In the genomic region with DNA sequence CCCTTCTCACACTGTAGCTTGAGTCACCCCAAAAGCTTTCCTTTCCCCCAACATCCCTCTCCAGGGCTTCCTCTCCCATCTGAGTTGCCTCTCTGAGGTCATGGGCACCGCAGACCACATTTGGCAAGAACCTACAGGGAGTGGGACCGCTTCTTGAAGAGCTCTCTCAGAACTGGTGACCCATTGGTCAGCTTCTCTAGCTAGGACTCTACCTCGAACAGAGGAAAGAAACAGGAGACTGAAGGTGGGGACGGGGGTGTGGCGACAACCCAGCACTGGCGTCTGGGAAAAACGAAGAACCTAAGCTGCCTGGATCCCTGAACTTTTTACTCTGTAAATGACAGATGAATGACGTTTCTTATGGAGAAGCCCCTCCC, we compare ENCODE assay signal across 8 mouse cellular contexts. TPM values are rescaled to one million over a fixed set of nuclear protein-coding genes. Genes with fewer than 3 reads are reported as not detected.
A peak's percentile ranks its signal among the peaks of the same experiment; 100 is the strongest.
DNase-seq lines count a peak whose midpoint lies in the region; ATAC-seq and TF ChIP-seq lines count a peak whose summit lies in the region.

No protein-coding gene starts in this region.

- H3K4me1 ChIP-seq in embryonic facial prominence, embryonic 12.5 days, result peaks cover 16% of the 10 kb centered on the region
- peaks cover 18% of the 10 kb centered on the region for H3K4me1 ChIP-seq in limb, embryonic 10.5 days
- peaks cover 16% of the 10 kb centered on the region for H3K4me1 ChIP-seq in neural tube, embryonic 13.5 days (replicated peaks)

- intact Hi-C loops in left cerebral cortex, postnatal 10 days (cut with DNase I), result no loop called here

- no peak for TF ChIP-seq CTCF in layer of hippocampus, adult 2 months (conservative IDR thresholded peaks at IDR 0.05)

- peak overlapping the region; percentile 56 for H3K4me2 ChIP-seq in embryonic facial prominence, embryonic 12.5 days (replicated peaks)
- H3K4me2 ChIP-seq in neural tube, embryonic 13.5 days, result peak overlapping the region; percentile 53

- ATAC-seq in embryonic facial prominence, embryonic 12.5 days (ENCODE audit: insufficient number of reproducible peaks, insufficient read depth, low FRiP score, low TSS enrichment), result no peak
- ATAC-seq in neural tube, embryonic 13.5 days (ENCODE audit: low read depth), result no peak

- H3K27me3 ChIP-seq in embryonic facial prominence, embryonic 12.5 days, result no peaks in the 10 kb centered on the region
- peaks cover 3% of the 10 kb centered on the region for H3K27me3 ChIP-seq in limb, embryonic 10.5 days (ENCODE audit: low read depth, poor library complexity, severe bottlenecking)
- H3K27me3 ChIP-seq in neural tube, embryonic 13.5 days, result no peaks in the 10 kb centered on the region

- H3K9ac ChIP-seq in embryonic facial prominence, embryonic 12.5 days, result no peak overlapping the region
- 0 out of 2 replicates have a peak overlapping the region, but pooled peaks have one; percentile 53 for H3K9ac ChIP-seq in neural tube, embryonic 13.5 days

- no peaks in the 10 kb centered on the region for H3K36me3 ChIP-seq in embryonic facial prominence, embryonic 12.5 days
- no peaks in the 10 kb centered on the region for H3K36me3 ChIP-seq in limb, embryonic 10.5 days
- H3K36me3 ChIP-seq in neural tube, embryonic 13.5 days, result no peaks in the 10 kb centered on the region

- H3K9me3 ChIP-seq in embryonic facial prominence, embryonic 12.5 days, result no peaks in the 10 kb centered on the region
- H3K9me3 ChIP-seq in limb, embryonic 10.5 days (replicated peaks), result no peaks in the 10 kb centered on the region
- H3K9me3 ChIP-seq in neural tube, embryonic 13.5 days, result no peaks in the 10 kb centered on the region

- H3K27ac ChIP-seq in layer of hippocampus, adult 2 months, result peak overlapping the region; percentile 93
- H3K27ac ChIP-seq in embryonic facial prominence, embryonic 12.5 days, result peak overlapping the region; percentile 41; the same call in 1 of the 2 replicates
- no peak overlapping the region for H3K27ac ChIP-seq in limb, embryonic 10.5 days
- H3K27ac ChIP-seq in neural tube, embryonic 13.5 days (replicated peaks), result no peak overlapping the region

- H3K4me3 ChIP-seq in layer of hippocampus, adult 2 months, result no peak overlapping the region
- H3K4me3 ChIP-seq in embryonic facial prominence, embryonic 12.5 days, result no peak overlapping the region
- H3K4me3 ChIP-seq in limb, embryonic 10.5 days, result peak overlapping the region; percentile 44; the same call in 1 of the 2 replicates
- no peak overlapping the region for H3K4me3 ChIP-seq in neural tube, embryonic 13.5 days

- 7% methylated on average over 8 of the region's 8 CpGs for WGBS in embryonic facial prominence, embryonic 12.5 days
- WGBS in limb, embryonic 10.5 days, result 9% methylated on average over 8 of the region's 8 CpGs
- 20% methylated on average over 8 of the region's 8 CpGs for WGBS in neural tube, embryonic 13.5 days

- DNase-seq in layer of hippocampus, adult 2 months (ENCODE audit: low spot score in 2 of 2), result no peak
- no peak for DNase-seq in layer of hippocampus, adult 11-12 months (ENCODE audit: low spot score)
- DNase-seq in limb, embryonic 10.5 days (ENCODE audit: low spot score), result no peak
- DNase-seq in spleen, postnatal 4 days (ENCODE audit: low spot score in 2 of 2), result no peak
- DNase-seq in T-cell, adult 2 months (ENCODE audit: low spot score), result no peak
- DNase-seq in left cerebral cortex, postnatal 10 days (ENCODE audit: extremely low spot score in 1 of 2, low spot score in 2 of 2), result no peak

RNA-seq across cellular contexts. Expression of a gene that starts 51.8 kb away (rescaled TPM):
- 10 to 100 TPM; 34.2 to 37.6 TPM for total RNA-seq in layer of hippocampus, adult 2 months (2021)
- polyA plus RNA-seq in embryonic facial prominence, embryonic 12.5 days (2016; fragmentation: Nextera tagmentation; extraction: Ambion mirVana), result 104 and 110 TPM in 2 replicates
- polyA plus RNA-seq in limb, embryonic 10.5 days (2016; fragmentation: Nextera tagmentation; extraction: Ambion mirVana), result 132 and 141 TPM in 2 replicates
- 115 and 116 TPM in 2 replicates for polyA plus RNA-seq in neural tube, embryonic 13.5 days (2015; fragmentation: Nextera tagmentation; extraction: Ambion mirVana)
- 10 to 100 TPM; 40.9 to 41.6 TPM for total RNA-seq in left cerebral cortex, postnatal 10 days (2021)

RNA-seq across cellular contexts. Expression of a gene that starts 58.2 kb away (rescaled TPM):
- 10 to 100 TPM; 39.2 to 42.1 TPM for total RNA-seq in layer of hippocampus, adult 2 months (2021)
- polyA plus RNA-seq in embryonic facial prominence, embryonic 12.5 days (2016; fragmentation: Nextera tagmentation; extraction: Ambion mirVana), result 1.8 and 2.1 TPM in 2 replicates
- 0.69 and 0.78 TPM in 2 replicates for polyA plus RNA-seq in limb, embryonic 10.5 days (2016; fragmentation: Nextera tagmentation; extraction: Ambion mirVana)
- polyA plus RNA-seq in neural tube, embryonic 13.5 days (2015; fragmentation: Nextera tagmentation; extraction: Ambion mirVana), result 0.33 and 0.46 TPM in 2 replicates
- total RNA-seq in left cerebral cortex, postnatal 10 days (2021), result 1 to 10 TPM; 6.7 to 8.2 TPM

Comparison
In these comparisons a context has a peak if more than half of its experiments do, and no peak if none do; other contexts are left out.
1. H3K27ac ChIP-seq: peak in layer of hippocampus, adult 2 months (single experiment) and embryonic facial prominence, embryonic 12.5 days (single experiment); none in limb, embryonic 10.5 days (single experiment) and neural tube, embryonic 13.5 days (single experiment).